Mouse (Mus musculus): Measurements from ENCODE around the gene Olfr1212.

The Olfr1212 gene

GRCm38 (mm10) chr2:88953669-88954068, at the start of gene Olfr1212:
Gene Olfr1212 (plus strand): TSS chr2:88953969.
- DNase-seq (ENCODE audit: extremely low spot score, low spot score) = no peak

DNA sequence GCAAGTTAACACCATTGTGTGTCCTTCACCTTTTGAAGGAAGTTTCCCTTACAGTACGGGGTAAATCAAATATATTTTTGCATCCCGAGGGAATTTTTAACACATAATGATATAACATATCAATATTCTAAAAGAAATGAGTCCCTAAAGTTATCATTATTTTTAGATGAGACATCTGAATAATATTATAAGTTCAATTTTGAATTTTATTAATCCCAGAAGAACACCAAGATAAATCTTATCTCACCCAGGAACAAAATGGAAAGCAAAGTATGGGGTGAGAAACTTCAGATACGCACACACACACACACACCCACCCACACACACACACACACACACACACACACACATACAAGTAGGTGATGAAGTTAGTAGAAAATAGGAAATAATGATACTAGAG, 38.7 kb upstream of the Olfr1212 start, which contains the start of gene Olfr1209:
Gene Olfr1209, minus strand, starts transcription at position 101 of the 400 bp plus-strand sequence.
- no peak for DNase-seq (ENCODE audit: extremely low spot score, low spot score)

- DNase-seq (ENCODE audit: extremely low spot score, low spot score) = no peak
These were observed 15.8 kb upstream of the Olfr1212 start, which contains the start of gene Olfr1211 for GRCm38 (mm10) chr2:88938011-88938410. Gene Olfr1211 (minus strand): TSS chr2:88938111.

GRCm38 (mm10) chr2:88980181-88980580, 26.4 kb downstream of the Olfr1212 start, which contains the start of gene Gm13762:
Gene Gm13762 (minus strand): TSS chr2:88980281.
- DNase-seq (ENCODE audit: extremely low spot score, low spot score) = no peak

DNA sequence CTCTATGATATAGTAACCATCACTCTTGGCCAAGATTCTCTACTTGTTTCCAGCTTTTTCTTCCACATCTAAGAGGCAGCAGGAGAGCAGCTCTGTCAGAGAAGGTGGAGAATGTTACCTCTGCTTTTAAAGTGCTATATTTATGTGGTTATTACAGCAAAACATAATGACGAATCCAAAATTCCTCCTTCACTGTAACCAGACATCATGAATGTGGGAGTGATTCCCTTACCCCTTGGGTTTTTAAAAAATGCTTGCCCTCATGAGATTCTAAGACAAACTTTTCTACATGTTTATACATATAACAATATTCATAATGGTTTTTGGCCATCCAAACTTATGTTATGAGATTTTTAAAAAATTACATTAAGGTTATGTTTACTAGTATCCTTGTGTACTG, 38.8 kb downstream of the Olfr1212 start, which contains the start of gene Olfr1214:
Gene Olfr1214, minus strand, starts transcription at position 101 of the 400 bp plus-strand sequence.
- no peak for DNase-seq (ENCODE audit: extremely low spot score, low spot score)

DNA sequence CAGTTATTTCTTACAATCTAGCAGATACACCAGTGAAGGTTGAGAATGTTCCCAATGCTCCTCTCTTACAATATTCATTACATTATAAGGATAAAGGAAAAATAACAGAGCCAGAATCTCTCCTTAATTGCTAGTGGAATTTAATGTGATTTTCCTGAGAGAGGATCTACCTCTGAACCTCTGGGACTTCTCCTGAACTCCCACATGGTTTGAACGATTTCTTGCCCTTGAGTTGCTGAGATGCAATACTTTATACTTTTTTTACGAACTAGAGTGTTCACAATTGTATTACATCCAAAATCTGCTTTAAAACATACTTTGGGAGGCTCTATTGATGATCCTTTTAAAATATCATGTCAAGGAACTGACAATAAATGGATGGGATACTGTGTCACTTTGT, 53.1 kb downstream of the Olfr1212 start, which contains the start of gene Olfr1215:
Gene Olfr1215, minus strand, starts transcription at position 101 of the 400 bp plus-strand sequence.
- DNase-seq (ENCODE audit: extremely low spot score, low spot score) = no peak

All from neural tube, embryonic 10.5 days (tissue).